Mouse (Mus musculus) lung, embryonic 14.5 days (tissue): ENCODE data around the gene Ninj2. TPM values are rescaled to one million over a fixed set of nuclear protein-coding genes. Genes with fewer than 3 reads are reported as not detected.

ENCODE experiments used
- ATAC-seq: fragments of 200-750 bp; cut with Nextera tagmentation; 2 replicates; pipeline ENCODE4 v1.8.0; 2017; ENCODE audit warnings: mild to moderate bottlenecking, moderate TSS enrichment, moderate library complexity; ENCODE audit not compliant: insufficient read depth
- DNase-seq: peaks from one replicate; pipeline ENCODE4 v3.0.0-alpha.2; 2015
- H3K27ac ChIP-seq: fragments of 300-500 bp; sonication (generic); 2 replicates; pipeline ENCODE4 v1.5.1; 2014; ENCODE audit warnings: low read depth, mild to moderate bottlenecking, moderate library complexity
- H3K27me3 ChIP-seq: fragments of 300-500 bp; sonication (generic); 2 replicates; pipeline ENCODE4 v1.6.1; 2014; ENCODE audit warnings: low read length, control low read depth; ENCODE audit not compliant: insufficient read depth
- H3K36me3 ChIP-seq: fragments of 300-500 bp; sonication (generic); 2 replicates; pipeline ENCODE4 v1.6.1; 2014; ENCODE audit warnings: control low read depth; ENCODE audit not compliant: insufficient read depth
- H3K4me1 ChIP-seq: fragments of 300-500 bp; sonication (generic); 2 replicates; pipeline ENCODE4 v1.6.1; 2014; ENCODE audit warnings: antibody characterized with exemption, control low read depth; ENCODE audit not compliant: insufficient read depth
- H3K4me2 ChIP-seq: fragments of 300-500 bp; sonication (generic); 2 replicates; pipeline ENCODE4 v1.6.1; 2014; ENCODE audit warnings: mild to moderate bottlenecking
- H3K4me3 ChIP-seq: fragments of 300-500 bp; sonication (generic); 2 replicates; pipeline ENCODE4 v1.5.1; 2014; ENCODE audit warnings: low read depth, low read length
- H3K9ac ChIP-seq: fragments of 300-500 bp; sonication (generic); 2 replicates; pipeline ENCODE4 v1.6.1; 2014
- H3K9me3 ChIP-seq: fragments of 300-500 bp; sonication (generic); 2 replicates; pipeline ENCODE4 v1.6.1; 2016; ENCODE audit warnings: low read depth, low read length, control low read depth
- CTCF ChIP-seq: IDR thresholded peaks from 2 replicates; pipeline ENCODE4 v1.5.1; 2016; ENCODE audit warnings: antibody characterized with exemption, low read depth
- WGBS: fragments of 180-500 bp; shearing (Covaris S2); extraction: QIAGEN DNeasy Blood & Tissue Kit; methylation state at CpG from one replicate; pipeline ENCODE4 v1.1.7; 2014; 5-methylcytosine and 5-hydroxymethylcytosine counted together
- polyA plus RNA-seq: library from polyadenylated mRNA; unstranded; fragments of >200 nt; fragmentation: Nextera tagmentation; extraction: Ambion mirVana; gene quantifications from 2 replicates; pipeline ENCODE4 v1.2.1, GENCODE M21; 2014

Gene Ninj2
- polyA plus RNA-seq, 1 experiment from 2014 or later: 0.30 TPM

GRCm38 (mm10) chr6:120111984-120112803, 19.0 kb downstream of the Ninj2 start:
- ATAC-seq: peak; percentile 96
- WGBS: 4% methylated on average over 22 of the region's 22 CpGs
- peak; percentile 36 for TF ChIP-seq CTCF
- H3K9ac ChIP-seq: peak overlapping the region; percentile 41
- H3K27ac ChIP-seq: peak overlapping the region; percentile 96
- peak; percentile 89 for DNase-seq
- no peaks in the 10 kb centered on the region for H3K27me3 ChIP-seq
- no peaks in the 10 kb centered on the region for H3K36me3 ChIP-seq
- H3K4me1 ChIP-seq: 0 out of 2 replicates have a peak, but pooled peaks cover 3% of the 10 kb centered on the region
- H3K4me2 ChIP-seq: peak overlapping the region; percentile 57
- no peaks in the 10 kb centered on the region for H3K9me3 ChIP-seq
- peak overlapping the region; percentile 17; the same call in 1 of the 2 replicates for H3K4me3 ChIP-seq

GRCm38 (mm10) chr6:120113856-120114255, 20.7 kb downstream of the Ninj2 start:
- ATAC-seq (no peak), DNase-seq (no peak)
- Histone ChIP-seq H3K27me3 (no peaks in the 10 kb centered on the region), H3K4me1 (0 out of 2 replicates have a peak, but pooled peaks cover 3% of the 10 kb centered on the region), H3K36me3 (no peaks in the 10 kb centered on the region), H3K4me3 (no peak overlapping the region), H3K27ac (peak overlapping the region; percentile 62; the same call in 1 of the 2 replicates), H3K4me2 (no peak overlapping the region), H3K9ac (no peak overlapping the region), H3K9me3 (no peaks in the 10 kb centered on the region)
- TF ChIP-seq CTCF: no peak
- 97% methylated on average over 3 of the region's 3 CpGs for WGBS

GRCm38 (mm10) chr6:120114271-120114670, 21.1 kb downstream of the Ninj2 start:
- H3K4me3 ChIP-seq: no peak overlapping the region
- peak overlapping the region; percentile 32; the same call in 1 of the 2 replicates for H3K4me2 ChIP-seq
- TF ChIP-seq CTCF: no peak
- no peaks in the 10 kb centered on the region for H3K36me3 ChIP-seq
- H3K4me1 ChIP-seq: 0 out of 2 replicates have a peak, but pooled peaks cover 3% of the 10 kb centered on the region
- no peak overlapping the region for H3K9ac ChIP-seq
- peak overlapping the region; percentile 62; the same call in 1 of the 2 replicates for H3K27ac ChIP-seq
- no peaks in the 10 kb centered on the region for H3K9me3 ChIP-seq
- no peaks in the 10 kb centered on the region for H3K27me3 ChIP-seq
- WGBS: 83% methylated on average over 1 of the region's 1 CpGs
- DNase-seq (no peak), ATAC-seq (no peak)

GRCm38 (mm10) chr6:120114698-120115097, 21.5 kb downstream of the Ninj2 start:
- peak overlapping the region; percentile 87 for H3K27ac ChIP-seq
- no peak overlapping the region for H3K4me3 ChIP-seq
- peak overlapping the region; percentile 28; the same call in 1 of the 2 replicates for H3K9ac ChIP-seq
- H3K4me2 ChIP-seq: peak overlapping the region; percentile 32
- DNase-seq (peak; percentile 86), ATAC-seq (no peak)
- no peaks in the 10 kb centered on the region for H3K27me3 ChIP-seq
- 8% methylated on average over 7 of the region's 7 CpGs for WGBS
- H3K4me1 ChIP-seq: 0 out of 2 replicates have a peak, but pooled peaks cover 3% of the 10 kb centered on the region
- TF ChIP-seq CTCF: no peak
- no peaks in the 10 kb centered on the region for H3K36me3 ChIP-seq
- H3K9me3 ChIP-seq: no peaks in the 10 kb centered on the region

- ATAC-seq (no peak), DNase-seq (no peak)
- H3K4me1 ChIP-seq: 0 out of 2 replicates have a peak, but pooled peaks cover 3% of the 10 kb centered on the region
- no peaks in the 10 kb centered on the region for H3K9me3 ChIP-seq
- H3K27me3 ChIP-seq: no peaks in the 10 kb centered on the region
- no peak overlapping the region for H3K4me2 ChIP-seq
- H3K9ac ChIP-seq: no peak overlapping the region
- H3K27ac ChIP-seq: peak overlapping the region; percentile 31; the same call in 1 of the 2 replicates
- TF ChIP-seq CTCF: no peak
- H3K4me3 ChIP-seq: no peak overlapping the region
- no peaks in the 10 kb centered on the region for H3K36me3 ChIP-seq
- WGBS: 63% methylated on average over 3 of the region's 3 CpGs
Observed at GRCm38 (mm10) chr6:120115443-120115842, 22.3 kb downstream of the Ninj2 start.

GRCm38 (mm10) chr6:120119824-120120223, 26.7 kb downstream of the Ninj2 start:
- Histone ChIP-seq H3K4me3 (no peak overlapping the region), H3K36me3 (no peaks in the 10 kb centered on the region), H3K9me3 (no peaks in the 10 kb centered on the region), H3K9ac (no peak overlapping the region), H3K27ac (no peak overlapping the region), H3K27me3 (no peaks in the 10 kb centered on the region), H3K4me2 (no peak overlapping the region), H3K4me1 (no peaks in the 10 kb centered on the region)
- TF ChIP-seq CTCF: no peak
- no peak for DNase-seq
- no peak for ATAC-seq
- 73% methylated on average over 5 of the region's 5 CpGs for WGBS

GRCm38 (mm10) chr6:120124688-120125087, 31.5 kb downstream of the Ninj2 start:
- ATAC-seq (no peak), DNase-seq (no peak)
- H3K9ac ChIP-seq: no peak overlapping the region
- WGBS: 89% methylated on average over 7 of the region's 7 CpGs
- no peak for TF ChIP-seq CTCF
- H3K36me3 ChIP-seq: no peaks in the 10 kb centered on the region
- no peaks in the 10 kb centered on the region for H3K4me1 ChIP-seq
- H3K4me2 ChIP-seq: no peak overlapping the region
- H3K4me3 ChIP-seq: no peak overlapping the region
- H3K27me3 ChIP-seq: no peaks in the 10 kb centered on the region
- no peaks in the 10 kb centered on the region for H3K9me3 ChIP-seq
- no peak overlapping the region for H3K27ac ChIP-seq
